Mouse (Mus musculus): Measurements from ENCODE around the gene Cnot6l. TPM values are rescaled to one million over a fixed set of nuclear protein-coding genes. Genes with fewer than 3 reads are reported as not detected.

The Cnot6l gene
- polyA plus RNA-seq (2014; fragmentation: Nextera tagmentation; extraction: Ambion mirVana), result 11.3 and 13.2 TPM in 2 replicates

DNA sequence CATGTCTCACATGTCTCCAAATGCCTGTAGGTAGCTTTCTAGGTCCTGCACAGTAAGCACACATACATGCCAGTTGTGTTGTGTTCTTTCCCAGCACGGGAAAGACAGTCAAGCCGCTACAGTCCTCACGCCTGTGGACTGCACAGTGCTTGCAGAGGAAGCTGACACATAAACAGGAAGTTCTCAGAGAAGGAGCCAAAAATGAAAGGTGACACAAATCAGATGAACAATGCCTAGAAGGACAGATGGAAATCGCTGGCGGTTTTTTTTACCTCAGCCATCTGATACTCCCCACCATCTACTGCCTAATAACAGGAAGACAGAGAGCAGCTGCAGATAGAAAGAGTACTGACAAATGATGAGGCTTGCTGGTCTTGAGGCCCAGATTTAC, at the start of gene Cnot6l:
TSS of gene Cnot6l (minus strand) at position 151 of the 391 bp plus-strand sequence.
- Histone ChIP-seq H3K9ac (ENCODE audit: low read depth, low read length) (peak within 1 kb of the TSS; percentile 97), H3K36me3 (ENCODE audit: control insufficient read depth, insufficient read depth, low read length) (no peaks in the 10 kb centered on the region), H3K4me1 (ENCODE audit: control insufficient read depth, insufficient read depth, low read length) (peaks cover 14% of the 10 kb centered on the region), H3K4me2 (peak within 1 kb of the TSS; percentile 82), H3K27me3 (ENCODE audit: control insufficient read depth, insufficient read depth, low read length) (no peaks in the 10 kb centered on the region), H3K4me3 (ENCODE audit: low read depth, low read length) (peak within 1 kb of the TSS; percentile 96), H3K9me3 (replicated peaks; ENCODE audit: control insufficient read depth, low read length) (0 out of 2 replicates have a peak, but pooled peaks cover 4% of the 10 kb centered on the region), H3K27ac (ENCODE audit: low read depth, low read length) (peak within 1 kb of the TSS; percentile 98)
- no peak for ATAC-seq (replicated peaks; ENCODE audit: insufficient number of reproducible peaks, low FRiP score, low TSS enrichment)
- WGBS (ENCODE audit: insufficient replicate concordance), result 29% methylated on average over 5 of the region's 5 CpGs

DNA sequence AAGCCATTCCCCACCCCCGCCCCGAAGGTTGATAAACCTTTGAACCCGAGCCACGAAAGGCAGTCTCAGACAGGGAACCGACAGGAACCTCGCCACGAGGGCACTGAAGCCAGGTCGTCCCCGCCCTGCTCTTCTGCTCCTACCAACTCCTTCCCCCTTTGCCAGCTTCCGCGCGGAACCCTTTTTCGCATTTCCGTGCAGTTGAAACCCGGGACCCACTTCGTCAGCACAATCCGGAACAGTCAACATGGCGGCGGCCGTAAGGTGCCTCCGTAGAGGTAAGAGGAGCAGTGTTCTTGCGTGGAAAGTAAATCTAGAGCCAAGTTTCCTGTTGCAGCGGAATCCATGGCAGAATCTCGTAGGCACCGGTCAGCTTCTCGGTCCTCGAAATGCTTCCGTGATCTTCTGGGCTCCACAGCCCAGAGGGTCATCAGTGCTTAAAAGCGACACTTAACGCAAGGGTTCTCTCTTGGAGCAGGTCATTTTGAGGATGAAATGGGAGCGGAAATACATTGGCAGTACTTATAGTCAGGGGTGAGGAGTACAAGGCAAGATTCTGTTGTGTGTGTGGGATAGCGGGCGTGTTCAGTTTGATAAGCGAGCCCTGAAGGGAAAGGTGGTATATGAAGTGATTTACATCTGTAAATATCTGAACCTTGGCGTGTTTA, 46.1 kb upstream of the Cnot6l start:
- Histone ChIP-seq H3K27ac (ENCODE audit: low read depth, low read length) (peak overlapping the region; percentile 79), H3K27me3 (ENCODE audit: control insufficient read depth, insufficient read depth, low read length) (no peaks in the 10 kb centered on the region), H3K9ac (ENCODE audit: low read depth, low read length) (peak overlapping the region; percentile 74), H3K4me3 (ENCODE audit: low read depth, low read length) (peak overlapping the region; percentile 67), H3K9me3 (replicated peaks; ENCODE audit: control insufficient read depth, low read length) (no peaks in the 10 kb centered on the region), H3K36me3 (ENCODE audit: control insufficient read depth, insufficient read depth, low read length) (peaks cover 3% of the 10 kb centered on the region; the same call in 1 of the 2 replicates), H3K4me1 (ENCODE audit: control insufficient read depth, insufficient read depth, low read length) (peaks cover 9% of the 10 kb centered on the region; the same call in 1 of the 2 replicates), H3K4me2 (peak overlapping the region; percentile 86)
- WGBS (ENCODE audit: insufficient replicate concordance), result under 1% methylated on average over 35 of the region's 35 CpGs
- peak; percentile 93 for ATAC-seq (replicated peaks; ENCODE audit: insufficient number of reproducible peaks, low FRiP score, low TSS enrichment)

DNA sequence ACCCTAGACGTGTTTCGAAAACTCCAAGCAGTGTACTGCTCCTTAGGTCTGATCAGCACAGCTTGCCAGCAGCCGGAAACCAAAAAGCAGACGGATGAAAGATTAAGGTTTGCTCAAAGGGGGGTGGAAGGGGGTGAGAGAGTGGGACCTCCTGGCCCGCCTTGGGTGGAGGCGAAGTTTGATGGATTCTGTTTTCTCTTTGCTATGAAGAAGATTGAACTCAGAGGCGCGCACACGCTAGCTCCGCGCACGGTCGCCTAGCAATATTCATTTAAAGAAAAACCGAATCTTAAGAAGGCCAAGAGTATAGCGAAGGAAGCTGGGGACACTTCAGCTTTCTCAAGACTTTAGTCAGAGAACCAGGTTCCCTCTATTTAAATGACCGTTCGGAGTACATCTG, 45.5 kb upstream of the Cnot6l start, which contains the start of gene Mrpl1:
TSS of gene Mrpl1 (plus strand) at position 35 of the 400 bp plus-strand sequence.
- H3K27ac ChIP-seq (ENCODE audit: low read depth, low read length), result peak within 1 kb of the TSS; percentile 79
- H3K4me1 ChIP-seq (ENCODE audit: control insufficient read depth, insufficient read depth, low read length), result peaks cover 9% of the 10 kb centered on the region; the same call in 1 of the 2 replicates
- WGBS (ENCODE audit: insufficient replicate concordance), result 3% methylated on average over 17 of the region's 17 CpGs
- H3K4me2 ChIP-seq, result peak within 1 kb of the TSS; percentile 86
- H3K9me3 ChIP-seq (replicated peaks; ENCODE audit: control insufficient read depth, low read length), result no peaks in the 10 kb centered on the region
- H3K27me3 ChIP-seq (ENCODE audit: control insufficient read depth, insufficient read depth, low read length), result no peaks in the 10 kb centered on the region
- H3K4me3 ChIP-seq (ENCODE audit: low read depth, low read length), result peak within 1 kb of the TSS; percentile 67
- H3K36me3 ChIP-seq (ENCODE audit: control insufficient read depth, insufficient read depth, low read length), result peaks cover 3% of the 10 kb centered on the region; the same call in 1 of the 2 replicates
- H3K9ac ChIP-seq (ENCODE audit: low read depth, low read length), result peak within 1 kb of the TSS; percentile 74
- ATAC-seq (replicated peaks; ENCODE audit: insufficient number of reproducible peaks, low FRiP score, low TSS enrichment), result peak; percentile 66

DNA sequence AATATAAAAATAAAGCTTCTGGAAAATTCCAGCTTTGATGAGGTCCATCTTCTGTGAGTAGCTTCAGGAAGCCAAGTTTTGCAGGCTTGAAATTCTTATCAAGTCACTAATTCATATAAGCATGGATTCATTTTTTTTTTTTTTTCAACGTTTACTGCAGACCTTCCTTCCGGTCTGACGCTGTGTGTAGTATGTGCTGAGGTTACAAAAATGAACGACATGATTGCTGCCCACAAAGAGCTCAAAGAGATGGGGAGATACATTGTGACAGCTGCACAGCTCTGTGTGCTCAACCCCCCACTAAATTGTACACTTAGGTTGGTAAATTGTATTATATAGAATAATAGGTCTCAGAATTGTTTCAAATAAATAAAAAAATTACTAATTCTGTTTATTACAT, 44.6 kb upstream of the Cnot6l start:
- no peaks in the 10 kb centered on the region for H3K27me3 ChIP-seq (ENCODE audit: control insufficient read depth, insufficient read depth, low read length)
- peaks cover 9% of the 10 kb centered on the region; the same call in 1 of the 2 replicates for H3K4me1 ChIP-seq (ENCODE audit: control insufficient read depth, insufficient read depth, low read length)
- 58% methylated on average over 4 of the region's 4 CpGs for WGBS (ENCODE audit: insufficient replicate concordance)
- no peaks in the 10 kb centered on the region for H3K9me3 ChIP-seq (replicated peaks; ENCODE audit: control insufficient read depth, low read length)
- no peak overlapping the region for H3K4me2 ChIP-seq
- H3K9ac ChIP-seq (ENCODE audit: low read depth, low read length), result no peak overlapping the region
- ATAC-seq (replicated peaks; ENCODE audit: insufficient number of reproducible peaks, low FRiP score, low TSS enrichment), result no peak
- no peaks in the 10 kb centered on the region for H3K36me3 ChIP-seq (ENCODE audit: control insufficient read depth, insufficient read depth, low read length)
- H3K27ac ChIP-seq (ENCODE audit: low read depth, low read length), result no peak overlapping the region
- H3K4me3 ChIP-seq (ENCODE audit: low read depth, low read length), result no peak overlapping the region

DNA sequence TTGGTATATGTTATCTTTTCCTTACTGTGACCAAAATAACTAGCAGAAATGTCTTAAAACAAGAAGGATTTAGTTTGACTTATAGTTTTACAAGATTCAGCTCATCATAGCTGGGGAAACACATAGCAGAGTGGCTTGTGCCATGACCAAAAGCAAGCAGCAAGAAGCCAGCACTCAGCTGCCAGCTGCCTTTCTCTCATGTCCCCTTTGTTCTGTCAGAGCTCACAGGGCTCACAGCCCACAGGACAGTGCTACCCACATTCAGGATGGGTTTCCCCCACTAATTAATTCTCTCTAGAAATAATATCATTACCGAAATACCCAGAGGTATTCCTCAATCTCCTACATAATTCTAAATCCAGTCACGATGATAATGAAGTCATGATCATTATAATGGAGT, 43.6 kb upstream of the Cnot6l start:
- no peak for ATAC-seq (replicated peaks; ENCODE audit: insufficient number of reproducible peaks, low FRiP score, low TSS enrichment)
- no peak overlapping the region for H3K4me3 ChIP-seq (ENCODE audit: low read depth, low read length)

DNA sequence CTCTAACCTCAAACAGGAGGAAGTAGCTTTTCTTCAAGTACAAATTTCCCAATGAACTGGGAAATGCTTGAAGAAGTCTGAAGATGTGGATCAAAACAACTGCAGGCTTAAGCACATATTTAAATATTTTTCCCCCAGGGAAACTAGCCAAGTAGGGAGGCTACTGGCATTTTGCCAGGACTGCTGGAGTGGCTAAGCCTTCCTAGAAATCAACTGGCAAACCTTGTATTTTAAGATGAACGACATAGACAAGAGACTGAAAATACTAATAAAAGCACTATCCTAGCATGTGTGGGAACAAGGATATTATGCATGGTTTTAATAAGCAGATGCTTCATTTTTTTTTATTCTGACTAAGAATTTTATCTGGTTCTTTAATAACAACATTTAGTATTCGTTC, 42.9 kb upstream of the Cnot6l start:
- no peaks in the 10 kb centered on the region for H3K27me3 ChIP-seq (ENCODE audit: control insufficient read depth, insufficient read depth, low read length)

More for the DNA sequence above, 43.6 kb upstream of the Cnot6l start:
- H3K4me1 ChIP-seq (ENCODE audit: control insufficient read depth, insufficient read depth, low read length), result peaks cover 9% of the 10 kb centered on the region; the same call in 1 of the 2 replicates
- H3K36me3 ChIP-seq (ENCODE audit: control insufficient read depth, insufficient read depth, low read length), result no peaks in the 10 kb centered on the region
- H3K27ac ChIP-seq (ENCODE audit: low read depth, low read length), result no peak overlapping the region
- 90% methylated on average over 2 of the region's 2 CpGs for WGBS (ENCODE audit: insufficient replicate concordance)
- H3K9me3 ChIP-seq (replicated peaks; ENCODE audit: control insufficient read depth, low read length), result no peaks in the 10 kb centered on the region
- H3K9ac ChIP-seq (ENCODE audit: low read depth, low read length), result no peak overlapping the region
- no peaks in the 10 kb centered on the region for H3K27me3 ChIP-seq (ENCODE audit: control insufficient read depth, insufficient read depth, low read length)
- no peak overlapping the region for H3K4me2 ChIP-seq

DNA sequence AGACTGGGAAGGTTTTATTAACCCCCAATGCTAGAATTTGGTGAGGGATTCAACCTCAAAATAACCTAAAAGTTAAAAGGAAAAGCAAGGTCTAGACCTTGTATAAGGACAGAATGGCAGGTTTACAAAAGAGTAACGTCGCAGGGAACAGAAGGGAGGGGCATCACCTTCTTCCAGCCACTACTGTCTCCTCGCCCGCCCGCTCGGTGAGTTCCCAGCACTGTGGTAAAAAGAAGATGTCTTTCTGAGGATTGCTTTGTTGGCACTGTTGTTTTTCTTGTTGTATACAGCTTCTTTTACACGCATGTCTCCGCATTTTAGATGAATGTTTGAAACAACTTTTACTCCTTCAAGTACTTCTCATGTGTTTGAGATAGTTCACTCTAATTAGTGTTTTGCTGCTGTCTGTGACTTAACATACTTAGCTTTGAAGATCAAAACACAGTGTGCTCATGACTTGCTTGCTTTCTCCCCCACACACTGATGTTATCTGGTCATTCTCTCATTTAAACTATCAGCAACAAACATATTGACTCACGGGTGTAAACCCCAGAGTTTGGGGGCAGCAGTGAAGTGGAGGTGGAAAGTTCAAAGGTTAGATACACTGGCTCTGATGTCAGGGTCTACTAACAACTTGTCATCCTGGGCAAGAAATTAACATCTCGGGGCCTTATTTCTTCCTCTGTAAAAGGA, 37.6 kb upstream of the Cnot6l start:
- Histone ChIP-seq H3K9ac (ENCODE audit: low read depth, low read length) (no peak overlapping the region), H3K27me3 (ENCODE audit: control insufficient read depth, insufficient read depth, low read length) (no peaks in the 10 kb centered on the region), H3K9me3 (replicated peaks; ENCODE audit: control insufficient read depth, low read length) (no peaks in the 10 kb centered on the region), H3K4me2 (no peak overlapping the region), H3K4me3 (ENCODE audit: low read depth, low read length) (no peak overlapping the region), H3K4me1 (ENCODE audit: control insufficient read depth, insufficient read depth, low read length) (no peaks in the 10 kb centered on the region), H3K27ac (ENCODE audit: low read depth, low read length) (no peak overlapping the region), H3K36me3 (ENCODE audit: control insufficient read depth, insufficient read depth, low read length) (no peaks in the 10 kb centered on the region)
- 68% methylated on average over 10 of the region's 10 CpGs for WGBS (ENCODE audit: insufficient replicate concordance)
- no peak for ATAC-seq (replicated peaks; ENCODE audit: insufficient number of reproducible peaks, low FRiP score, low TSS enrichment)

More for the DNA sequence above, 42.9 kb upstream of the Cnot6l start:
- no peak for ATAC-seq (replicated peaks; ENCODE audit: insufficient number of reproducible peaks, low FRiP score, low TSS enrichment)
- Histone ChIP-seq H3K4me3 (ENCODE audit: low read depth, low read length) (no peak overlapping the region), H3K27ac (ENCODE audit: low read depth, low read length) (no peak overlapping the region), H3K9me3 (replicated peaks; ENCODE audit: control insufficient read depth, low read length) (no peaks in the 10 kb centered on the region), H3K4me2 (no peak overlapping the region), H3K9ac (ENCODE audit: low read depth, low read length) (no peak overlapping the region), H3K36me3 (ENCODE audit: control insufficient read depth, insufficient read depth, low read length) (no peaks in the 10 kb centered on the region), H3K4me1 (ENCODE audit: control insufficient read depth, insufficient read depth, low read length) (peaks cover 9% of the 10 kb centered on the region; the same call in 1 of the 2 replicates)
- 50% methylated on average over 2 of the region's 2 CpGs for WGBS (ENCODE audit: insufficient replicate concordance)

DNA sequence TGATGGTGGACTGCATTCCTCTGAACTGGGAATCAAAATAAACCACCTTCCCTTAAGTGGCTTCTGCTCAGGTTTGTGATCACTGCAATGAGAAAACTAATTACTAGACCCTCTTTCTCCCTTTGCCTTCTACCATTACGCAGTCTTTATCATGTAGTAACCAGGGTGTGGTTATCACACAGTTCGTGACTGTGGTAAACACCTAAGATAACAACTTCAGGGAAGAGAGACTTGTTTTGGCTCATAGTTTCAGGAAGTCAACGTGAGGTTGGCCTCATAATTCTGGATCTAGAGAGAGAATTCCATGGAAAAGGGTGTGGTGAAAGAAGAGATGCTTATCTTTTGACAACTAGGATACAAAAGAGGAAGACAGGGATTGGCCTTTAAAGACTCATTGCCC, 36.3 kb upstream of the Cnot6l start:
- Histone ChIP-seq H3K9me3 (replicated peaks; ENCODE audit: control insufficient read depth, low read length) (no peaks in the 10 kb centered on the region), H3K4me3 (ENCODE audit: low read depth, low read length) (no peak overlapping the region), H3K36me3 (ENCODE audit: control insufficient read depth, insufficient read depth, low read length) (no peaks in the 10 kb centered on the region), H3K4me1 (ENCODE audit: control insufficient read depth, insufficient read depth, low read length) (no peaks in the 10 kb centered on the region), H3K27ac (ENCODE audit: low read depth, low read length) (no peak overlapping the region), H3K9ac (ENCODE audit: low read depth, low read length) (no peak overlapping the region), H3K27me3 (ENCODE audit: control insufficient read depth, insufficient read depth, low read length) (no peaks in the 10 kb centered on the region), H3K4me2 (no peak overlapping the region)
- ATAC-seq (replicated peaks; ENCODE audit: insufficient number of reproducible peaks, low FRiP score, low TSS enrichment), result no peak
- WGBS (ENCODE audit: insufficient replicate concordance), result 51% methylated on average over 3 of the region's 3 CpGs
